Mouse (Mus musculus) urinary bladder, adult 18-20 months (tissue): ENCODE results near the gene Trp53rkb.
"Not testable (repeated sequence)": the region's sequence is repeated elsewhere in the genome, so short reads cannot be mapped to it uniquely, and the experiment has no call there.

ENCODE experiments used
- DNase-seq, 2 experiments: peaks; one replicate each; pipeline ENCODE4 v3.0.0; 2022; ENCODE audit warnings: low spot score in 2 of 2, mixed read lengths in 2 of 2

Gene Trp53rkb

GRCm38 (mm10) chr2:166792355-166792754, at the start of gene Trp53rkb:
Trp53rkb (plus strand) TSS chr2:166792531.
- DNase-seq, result no peak

- no peak for DNase-seq
These were observed 48.8 kb upstream of the Trp53rkb start for GRCm38 (mm10) chr2:166743504-166743903.

- DNase-seq, result no peak
These were observed 47.9 kb upstream of the Trp53rkb start for GRCm38 (mm10) chr2:166744433-166744832.

- no peak for DNase-seq
These were observed 46.5 kb upstream of the Trp53rkb start for GRCm38 (mm10) chr2:166745849-166746248.

GRCm38 (mm10) chr2:166746261-166746913, 45.9 kb upstream of the Trp53rkb start:
- not testable (repeated sequence) for DNase-seq

GRCm38 (mm10) chr2:166750620-166751191, 41.6 kb upstream of the Trp53rkb start:
- no peak for DNase-seq

GRCm38 (mm10) chr2:166754194-166754593, 38.1 kb upstream of the Trp53rkb start:
- DNase-seq, result no peak

- no peak for DNase-seq
These were observed 37.6 kb upstream of the Trp53rkb start for GRCm38 (mm10) chr2:166754760-166755159.

GRCm38 (mm10) chr2:166757969-166758368, 34.4 kb upstream of the Trp53rkb start:
- no peak for DNase-seq

GRCm38 (mm10) chr2:166764051-166764450, 28.3 kb upstream of the Trp53rkb start:
- no peak for DNase-seq

- DNase-seq, result no peak
These were observed 24.7 kb upstream of the Trp53rkb start for GRCm38 (mm10) chr2:166767591-166767990.

- peak in 1 of 2 experiments; percentile 18 for DNase-seq
These were observed 20.9 kb upstream of the Trp53rkb start for GRCm38 (mm10) chr2:166771396-166771795.

GRCm38 (mm10) chr2:166773587-166773986, 18.7 kb upstream of the Trp53rkb start:
- no peak for DNase-seq

GRCm38 (mm10) chr2:166774275-166774674, 18.1 kb upstream of the Trp53rkb start:
- DNase-seq, result no peak

- no peak for DNase-seq
These were observed 16.9 kb upstream of the Trp53rkb start for GRCm38 (mm10) chr2:166775357-166775893.

GRCm38 (mm10) chr2:166776272-166776671, 16.1 kb upstream of the Trp53rkb start:
- DNase-seq, result no peak

GRCm38 (mm10) chr2:166779956-166780355, 12.4 kb upstream of the Trp53rkb start:
- no peak for DNase-seq

- peak; percentile 48 to 67 for DNase-seq
These were observed 11.3 kb upstream of the Trp53rkb start for GRCm38 (mm10) chr2:166780980-166781578.

GRCm38 (mm10) chr2:166784376-166784775, 8.0 kb upstream of the Trp53rkb start:
- DNase-seq, result no peak

- DNase-seq, result peak; percentile 78 to 84
These were observed 5.9 kb upstream of the Trp53rkb start for GRCm38 (mm10) chr2:166786353-166787004.

GRCm38 (mm10) chr2:166791738-166792137, 593 bp upstream of the Trp53rkb start:
- DNase-seq, result no peak

- DNase-seq, result peak; percentile 78 to 88
These were observed 1.3 kb downstream of the Trp53rkb start for GRCm38 (mm10) chr2:166793542-166794214.
